Mouse (Mus musculus) E14TG2a.4 (cell line): ENCODE results near the gene Fn3krp.

Experiments used
- H3K27me3 ChIP-seq: 2 replicates; pipeline ENCODE4 v1.6.1; 2014; ENCODE audit warnings: low read length, control low read depth; ENCODE audit not compliant: insufficient read depth
- H3K36me3 ChIP-seq: 2 replicates; pipeline ENCODE4 v1.6.1; 2014; ENCODE audit warnings: low read length, control low read depth; ENCODE audit not compliant: insufficient read depth
- H3K4me1 ChIP-seq: replicated peaks from 2 replicates; pipeline ENCODE4 v1.6.1; 2014; ENCODE audit warnings: low read depth, low read length, control low read depth
- H3K4me3 ChIP-seq: replicated peaks from 2 replicates; pipeline ENCODE4 v1.5.1; 2014; ENCODE audit warnings: mild to moderate bottlenecking, low read length
- H3K9me3 ChIP-seq: 2 replicates; pipeline ENCODE4 v1.6.1; 2014; ENCODE audit warnings: low read length, control low read depth
- CTCF ChIP-seq: conservative IDR thresholded peaks from 2 replicates; pipeline ENCODE4 v1.5.1; 2014; ENCODE audit warnings: low read length
- NANOG ChIP-seq: IDR thresholded peaks from 2 replicates; pipeline ENCODE4 v1.6.1; 2014; ENCODE audit warnings: borderline replicate concordance, low read length, mixed read lengths
- POU5F1 ChIP-seq: IDR thresholded peaks from 2 replicates; pipeline ENCODE4 v1.6.1; 2014; ENCODE audit warnings: low read length, borderline replicate concordance

Gene Fn3krp

GRCm38 (mm10) chr11:121407366-121408155 is 13.6 kb upstream of the Fn3krp start:
- no peak overlapping the region for H3K4me3 ChIP-seq
- no peak for TF ChIP-seq CTCF
- TF ChIP-seq POU5F1 = no peak
- TF ChIP-seq NANOG = no peak
- H3K9me3 ChIP-seq = no peaks in the 10 kb centered on the region
- H3K27me3 ChIP-seq = no peaks in the 10 kb centered on the region
- H3K36me3 ChIP-seq = no peaks in the 10 kb centered on the region
- H3K4me1 ChIP-seq = no peaks in the 10 kb centered on the region

GRCm38 (mm10) chr11:121414762-121415161 is 6.4 kb upstream of the Fn3krp start:
- no peak for TF ChIP-seq POU5F1
- H3K4me3 ChIP-seq = no peak overlapping the region
- no peaks in the 10 kb centered on the region for H3K9me3 ChIP-seq
- H3K4me1 ChIP-seq = no peaks in the 10 kb centered on the region
- H3K27me3 ChIP-seq = no peaks in the 10 kb centered on the region
- no peaks in the 10 kb centered on the region for H3K36me3 ChIP-seq

- Histone ChIP-seq H3K27me3 (no peaks in the 10 kb centered on the region), H3K4me1 (peaks cover under 1% of the 10 kb centered on the region), H3K4me3 (no peak overlapping the region), H3K9me3 (no peaks in the 10 kb centered on the region), H3K36me3 (no peaks in the 10 kb centered on the region)
- TF ChIP-seq POU5F1 = no peak
- TF ChIP-seq CTCF = no peak
- TF ChIP-seq NANOG = no peak
Observed at GRCm38 (mm10) chr11:121415351-121415750, 5.8 kb upstream of the Fn3krp start.

GRCm38 (mm10) chr11:121417971-121418370 is 3.2 kb upstream of the Fn3krp start:
- Histone ChIP-seq H3K4me3 (no peak overlapping the region), H3K9me3 (no peaks in the 10 kb centered on the region), H3K27me3 (no peaks in the 10 kb centered on the region), H3K4me1 (peaks cover 13% of the 10 kb centered on the region), H3K36me3 (no peaks in the 10 kb centered on the region)
- TF ChIP-seq POU5F1 = no peak
- no peak for TF ChIP-seq NANOG
- no peak for TF ChIP-seq CTCF

- H3K4me3 ChIP-seq = no peak overlapping the region
- H3K9me3 ChIP-seq = no peaks in the 10 kb centered on the region
- H3K4me1 ChIP-seq = peaks cover 13% of the 10 kb centered on the region
- no peaks in the 10 kb centered on the region for H3K27me3 ChIP-seq
- H3K36me3 ChIP-seq = no peaks in the 10 kb centered on the region
- TF ChIP-seq CTCF (no peak), NANOG (no peak), POU5F1 (no peak)
Observed at GRCm38 (mm10) chr11:121418932-121419331, 2.3 kb upstream of the Fn3krp start.

GRCm38 (mm10) chr11:121420379-121420778 is 822 bp upstream of the Fn3krp start:
- no peaks in the 10 kb centered on the region for H3K27me3 ChIP-seq
- TF ChIP-seq NANOG (no peak), CTCF (no peak), POU5F1 (no peak)

GRCm38 (mm10) chr11:121421553-121422173 is 462 bp downstream of the Fn3krp start:
- Histone ChIP-seq H3K9me3 (no peaks in the 10 kb centered on the region), H3K4me3 (peak overlapping the region; percentile 89), H3K36me3 (peaks cover under 1% of the 10 kb centered on the region; the same call in 1 of the 2 replicates), H3K27me3 (no peaks in the 10 kb centered on the region), H3K4me1 (peaks cover 13% of the 10 kb centered on the region)
- TF ChIP-seq POU5F1 (no peak), NANOG (no peak), CTCF (no peak)

More at GRCm38 (mm10) chr11:121420379-121420778, 822 bp upstream of the Fn3krp start:
- Histone ChIP-seq H3K4me1 (peaks cover 13% of the 10 kb centered on the region), H3K36me3 (no peaks in the 10 kb centered on the region; the same call in 1 of the 2 replicates), H3K4me3 (peak overlapping the region; percentile 89), H3K9me3 (no peaks in the 10 kb centered on the region)

- peaks cover 21% of the 10 kb centered on the region for H3K36me3 ChIP-seq
- no peak for TF ChIP-seq CTCF
- TF ChIP-seq POU5F1 = no peak
- no peak for TF ChIP-seq NANOG
- H3K4me3 ChIP-seq = no peak overlapping the region
- H3K27me3 ChIP-seq = peaks cover 12% of the 10 kb centered on the region
- no peaks in the 10 kb centered on the region for H3K9me3 ChIP-seq
- peaks cover 17% of the 10 kb centered on the region for H3K4me1 ChIP-seq
Observed at GRCm38 (mm10) chr11:121433397-121433796, 12.2 kb downstream of the Fn3krp start.

GRCm38 (mm10) chr11:121434156-121435155 is 13.3 kb downstream of the Fn3krp start, which contains the start of gene Fn3k:
TSS of gene Fn3k (plus strand) at chr11:121434913.
- Histone ChIP-seq H3K9me3 (no peaks in the 10 kb centered on the region), H3K27me3 (peaks cover 12% of the 10 kb centered on the region), H3K4me3 (peak within 1 kb of the TSS; percentile 73), H3K4me1 (peaks cover 23% of the 10 kb centered on the region), H3K36me3 (peaks cover 10% of the 10 kb centered on the region)
- no peak for TF ChIP-seq POU5F1
- TF ChIP-seq NANOG = no peak
- TF ChIP-seq CTCF = no peak
